Mouse (Mus musculus) MEL (cell line): ENCODE results near the gene Cnppd1.

Source experiments
- CTCF ChIP-seq, 3 experiments: IDR thresholded peaks in 2 of 3; conservative IDR thresholded peaks in 1 of 3; 2 replicates each; pipeline ENCODE4 v1.5.1; 2011 to 2012; ENCODE audit warnings: low read length in 3 of 3, low read depth in 2 of 3, mild to moderate bottlenecking in 2 of 3, improper control_type of control experiment in 1 of 3, inconsistent platforms in 1 of 3, mixed read lengths in 1 of 3, moderate library complexity in 1 of 3; ENCODE audit not compliant: control insufficient read depth in 1 of 3, insufficient read depth in 1 of 3, poor library complexity in 1 of 3, severe bottlenecking in 1 of 3
- POLR2A ChIP-seq, 2 experiments: IDR thresholded peaks; 2 replicates each; pipeline ENCODE4 v1.6.1; 2011 to 2012; ENCODE audit warnings: low read length in 2 of 2, mild to moderate bottlenecking in 2 of 2, control low read depth in 1 of 2, improper control_type of control experiment in 1 of 2, low read depth in 1 of 2, moderate library complexity in 1 of 2; ENCODE audit not compliant: control insufficient read depth in 1 of 2, insufficient read depth in 1 of 2, poor library complexity in 1 of 2

GRCm38 (mm10) chr1:75158990-75159389 lies 16.5 kb upstream of the Cnppd1 start:
- no peak for TF ChIP-seq CTCF (IDR thresholded peaks at IDR 0.05 in 2 of 3, conservative IDR thresholded peaks at IDR 0.05 in 1 of 3; ENCODE audit: control insufficient read depth in 1 of 3, insufficient read depth in 1 of 3, low read depth in 2 of 3, low read length in 3 of 3, poor library complexity in 1 of 3, severe bottlenecking in 1 of 3)
- no peak for TF ChIP-seq POLR2A (IDR thresholded peaks at IDR 0.05; ENCODE audit: control insufficient read depth in 1 of 2, insufficient read depth in 1 of 2, low read depth in 1 of 2, low read length in 2 of 2, poor library complexity in 1 of 2)
